Mouse (Mus musculus) forebrain, postnatal 0 days (tissue): ENCODE measurements around the gene Med27. TPM values are rescaled to one million over a fixed set of nuclear protein-coding genes. Genes with fewer than 3 reads are reported as not detected.

Experiments used
- ATAC-seq: fragments of 200-750 bp; cut with Nextera tagmentation; 2 replicates; pipeline ENCODE4 v1.8.0; 2017; ENCODE audit warnings: mild to moderate bottlenecking, moderate library complexity
- DNase-seq: peaks from one replicate; pipeline ENCODE4 v3.0.0-alpha.2; 2015
- H3K27ac ChIP-seq: fragments of 300-500 bp; sonication (generic); 2 replicates; pipeline ENCODE4 v1.5.1; 2014; ENCODE audit warnings: low read depth, mild to moderate bottlenecking, antibody characterized with exemption, low read length, moderate library complexity, mixed read lengths
- H3K27me3 ChIP-seq: fragments of 300-500 bp; sonication (generic); 2 replicates; pipeline ENCODE4 v1.6.1; 2014; ENCODE audit warnings: mild to moderate bottlenecking, low read length, mixed read lengths; ENCODE audit not compliant: insufficient read depth
- H3K36me3 ChIP-seq: fragments of 300-500 bp; sonication (generic); 2 replicates; pipeline ENCODE4 v1.6.1; 2014; ENCODE audit warnings: mild to moderate bottlenecking, moderate library complexity; ENCODE audit not compliant: insufficient read depth
- H3K4me1 ChIP-seq: fragments of 300-500 bp; sonication (generic); 2 replicates; pipeline ENCODE4 v1.6.1; 2014; ENCODE audit warnings: antibody characterized with exemption; ENCODE audit not compliant: insufficient read depth
- H3K4me2 ChIP-seq: fragments of 300-500 bp; sonication (generic); 2 replicates; pipeline ENCODE4 v1.6.1; 2014; ENCODE audit warnings: low read depth, mild to moderate bottlenecking, moderate library complexity
- H3K4me3 ChIP-seq: fragments of 300-500 bp; sonication (generic); 2 replicates; pipeline ENCODE4 v1.5.1; 2014; ENCODE audit warnings: low read depth, low read length, mixed read lengths
- H3K9ac ChIP-seq: fragments of 300-500 bp; sonication (generic); 2 replicates; pipeline ENCODE4 v1.6.1; 2014; ENCODE audit warnings: mild to moderate bottlenecking
- H3K9me3 ChIP-seq: fragments of 300-500 bp; sonication (generic); 2 replicates; pipeline ENCODE4 v1.6.1; 2016; ENCODE audit warnings: low read length
- CTCF ChIP-seq: sonication (generic); IDR thresholded peaks from 2 replicates; pipeline ENCODE4 v1.5.1; 2016; ENCODE audit warnings: antibody characterized with exemption, control low read depth, low read depth
- WGBS: fragments of 180-500 bp; shearing (Covaris S2); extraction: QIAGEN DNeasy Blood & Tissue Kit; methylation state at CpG from one replicate; pipeline ENCODE4 v1.1.7; 2014; 5-methylcytosine and 5-hydroxymethylcytosine counted together
- polyA plus RNA-seq: library from polyadenylated mRNA; unstranded; fragments of >200 nt; fragmentation: Nextera tagmentation; extraction: Ambion mirVana; gene quantifications from 2 replicates; pipeline ENCODE4 v1.2.1, GENCODE M21; 2015
- total RNA-seq: library from RNA; depleted of rRNA; stranded (reverse); fragments of >200 nt; gene quantifications from 2 replicates; pipeline ENCODE4 v1.2.3, GENCODE M21; 2014

Med27 gene
- total and polyA plus RNA-seq, 2 experiments from 2014 or later = 60.1 to 71.2 TPM

DNA sequence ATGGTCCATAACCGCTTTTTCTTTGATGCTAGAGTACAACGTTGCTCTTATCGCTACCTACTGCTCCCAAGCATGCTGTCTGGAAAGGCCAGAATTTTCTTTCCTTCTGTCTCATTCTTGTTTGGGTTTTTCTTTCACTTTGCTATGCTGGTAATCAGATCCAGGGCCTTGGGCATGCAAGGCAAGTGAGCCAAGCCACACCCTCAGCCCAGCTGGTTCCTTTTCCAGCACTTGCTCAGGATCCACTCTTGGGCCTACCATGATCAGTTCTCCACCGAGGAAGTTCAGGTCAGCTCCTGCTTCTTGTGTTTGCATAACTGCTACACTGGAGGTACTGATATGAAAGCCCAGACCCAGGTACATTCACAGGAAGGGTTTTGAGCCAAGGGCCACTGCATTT lies 44.5 kb downstream of the Med27 start:
- peaks cover 11% of the 10 kb centered on the region; the same call in 1 of the 2 replicates for H3K4me1 ChIP-seq
- no peaks in the 10 kb centered on the region for H3K27me3 ChIP-seq
- no peak for TF ChIP-seq CTCF
- DNase-seq (no peak), ATAC-seq (no peak)
- H3K4me2 ChIP-seq = no peak overlapping the region
- no peaks in the 10 kb centered on the region for H3K9me3 ChIP-seq
- no peaks in the 10 kb centered on the region for H3K36me3 ChIP-seq
- H3K9ac ChIP-seq = no peak overlapping the region
- no peak overlapping the region for H3K27ac ChIP-seq
- H3K4me3 ChIP-seq = no peak overlapping the region
- 66% methylated on average over 4 of the region's 4 CpGs for WGBS

DNA sequence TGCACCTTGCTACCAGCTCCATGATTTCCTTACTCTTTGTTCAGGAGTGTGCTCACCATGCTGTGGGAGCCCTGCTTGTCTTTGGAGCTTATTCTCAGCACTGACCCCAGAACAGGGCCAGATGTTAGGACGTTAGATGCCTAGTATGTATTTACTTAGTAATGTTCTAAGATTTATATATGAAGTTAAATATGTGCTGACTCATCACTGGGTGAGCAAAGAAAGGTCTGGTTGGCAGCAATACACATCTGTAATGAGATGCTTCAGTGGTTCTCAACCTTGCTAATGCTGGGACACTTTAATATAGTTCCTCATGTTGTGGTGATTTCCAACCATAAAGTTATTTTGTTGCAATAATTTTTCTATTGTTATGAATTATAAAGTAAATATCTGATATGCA lies 45.4 kb downstream of the Med27 start:
- no peaks in the 10 kb centered on the region for H3K9me3 ChIP-seq
- DNase-seq (no peak), ATAC-seq (no peak)
- H3K9ac ChIP-seq = no peak overlapping the region
- 81% methylated on average over 1 of the region's 1 CpGs for WGBS
- H3K36me3 ChIP-seq = no peaks in the 10 kb centered on the region
- no peaks in the 10 kb centered on the region for H3K27me3 ChIP-seq
- H3K27ac ChIP-seq = no peak overlapping the region
- no peak overlapping the region for H3K4me3 ChIP-seq
- peaks cover 13% of the 10 kb centered on the region; the same call in 1 of the 2 replicates for H3K4me1 ChIP-seq
- no peak overlapping the region for H3K4me2 ChIP-seq
- no peak for TF ChIP-seq CTCF

DNA sequence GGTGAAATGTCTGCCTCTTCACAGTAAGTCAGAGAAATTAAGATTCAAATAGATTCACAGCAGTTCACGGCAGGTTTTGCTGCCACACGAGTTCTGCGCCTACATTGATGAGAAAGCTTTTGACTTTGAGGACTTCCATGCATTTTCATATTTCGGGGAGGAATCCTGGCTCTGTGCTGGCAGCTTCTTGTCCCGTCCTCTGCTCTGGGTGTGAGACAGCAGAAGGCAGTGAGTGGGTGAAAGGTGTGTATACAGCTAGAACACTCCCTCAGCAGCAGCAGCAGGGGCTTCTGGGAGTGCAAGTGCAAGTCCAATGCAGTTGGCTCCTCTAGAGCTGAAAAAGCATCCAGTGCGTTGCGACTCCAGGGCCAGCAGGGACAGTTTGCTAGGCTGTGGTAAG lies 53.6 kb downstream of the Med27 start:
- no peak for TF ChIP-seq CTCF
- H3K27ac ChIP-seq = no peak overlapping the region
- H3K9ac ChIP-seq = no peak overlapping the region
- ATAC-seq (no peak), DNase-seq (no peak)
- no peaks in the 10 kb centered on the region for H3K27me3 ChIP-seq
- H3K36me3 ChIP-seq = no peaks in the 10 kb centered on the region
- no peak overlapping the region for H3K4me2 ChIP-seq
- H3K4me1 ChIP-seq = peaks cover 12% of the 10 kb centered on the region; the same call in 1 of the 2 replicates
- WGBS = 72% methylated on average over 7 of the region's 7 CpGs
- H3K9me3 ChIP-seq = no peaks in the 10 kb centered on the region
- H3K4me3 ChIP-seq = no peak overlapping the region

DNA sequence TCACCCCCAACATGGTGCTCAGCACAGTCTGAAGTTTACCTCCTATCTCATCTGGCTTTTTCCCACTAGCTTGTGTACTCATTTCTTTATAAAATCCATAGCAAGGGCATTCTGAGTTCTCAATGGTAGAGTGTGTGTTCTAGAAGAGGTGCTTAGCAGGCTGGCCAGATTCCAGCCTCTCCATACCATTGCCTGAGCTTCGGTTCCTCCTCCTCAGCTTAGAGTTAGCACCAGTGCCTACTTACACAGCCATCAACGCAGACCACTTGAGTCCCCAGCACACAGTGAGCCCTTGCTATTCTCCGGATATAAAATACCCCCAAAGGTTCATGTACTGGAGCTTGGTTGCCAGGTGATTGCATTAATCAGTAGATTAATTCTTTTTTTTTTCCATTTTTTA lies 54.2 kb downstream of the Med27 start:
- Histone ChIP-seq H3K27ac (no peak overlapping the region), H3K4me3 (no peak overlapping the region), H3K9ac (no peak overlapping the region), H3K27me3 (no peaks in the 10 kb centered on the region), H3K4me2 (no peak overlapping the region), H3K9me3 (no peaks in the 10 kb centered on the region), H3K4me1 (peaks cover 9% of the 10 kb centered on the region; the same call in 1 of the 2 replicates), H3K36me3 (no peaks in the 10 kb centered on the region)
- DNase-seq (no peak), ATAC-seq (no peak)
- no peak for TF ChIP-seq CTCF
- 88% methylated on average over 3 of the region's 3 CpGs for WGBS

DNA sequence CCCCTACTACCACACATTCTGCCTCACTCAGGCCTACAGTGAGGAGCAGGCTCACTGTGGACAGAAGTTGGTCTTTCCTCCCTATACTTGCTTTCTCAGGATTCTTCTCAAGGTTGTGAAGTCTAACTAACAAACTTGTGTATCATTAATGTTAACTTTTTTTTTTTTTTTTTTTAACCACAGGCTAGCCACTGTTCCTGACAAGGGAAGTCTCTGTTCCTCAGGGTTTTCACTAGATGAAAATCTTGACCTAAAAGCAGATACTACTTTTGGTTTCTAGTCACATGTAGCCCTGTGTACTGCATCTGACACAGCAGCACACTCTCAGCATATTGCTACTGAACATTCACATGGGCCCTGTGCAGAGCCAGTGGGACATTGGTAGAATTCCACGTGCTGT lies 55.2 kb downstream of the Med27 start:
- Histone ChIP-seq H3K27me3 (no peaks in the 10 kb centered on the region), H3K4me2 (no peak overlapping the region)

DNA sequence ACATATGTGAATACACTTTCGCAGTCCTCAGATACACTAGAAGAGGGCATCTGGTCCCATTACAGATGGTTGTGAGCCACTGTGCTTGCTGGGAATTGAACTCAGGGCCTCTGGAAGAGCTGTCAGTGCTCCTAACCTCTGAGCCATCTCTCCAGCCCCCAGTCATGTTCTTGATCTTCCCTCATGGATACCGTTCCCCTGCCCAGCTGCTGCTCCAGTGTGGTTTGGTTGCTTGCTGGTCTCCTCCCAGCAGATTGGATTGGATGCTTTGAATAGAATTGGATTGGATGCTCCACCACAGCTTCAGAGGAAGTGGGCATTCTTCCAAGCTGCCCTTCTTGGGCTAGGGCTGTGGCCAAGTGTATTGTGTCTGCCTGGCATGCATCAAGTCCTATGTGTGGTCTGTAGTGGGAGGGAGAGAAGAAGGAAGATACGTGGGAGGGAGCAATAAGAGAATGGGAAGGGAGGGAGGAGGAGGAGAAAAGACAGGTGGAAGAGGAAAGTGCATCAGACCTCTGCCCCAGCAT lies 56.0 kb downstream of the Med27 start:
- H3K27ac ChIP-seq = no peak overlapping the region

More for the DNA sequence above, 55.2 kb downstream of the Med27 start:
- peaks cover 5% of the 10 kb centered on the region; the same call in 1 of the 2 replicates for H3K4me1 ChIP-seq
- no peak overlapping the region for H3K27ac ChIP-seq
- ATAC-seq (no peak), DNase-seq (no peak)
- H3K4me3 ChIP-seq = no peak overlapping the region
- no peak overlapping the region for H3K9ac ChIP-seq
- WGBS = 86% methylated on average over 1 of the region's 1 CpGs
- TF ChIP-seq CTCF = no peak
- no peaks in the 10 kb centered on the region for H3K36me3 ChIP-seq
- no peaks in the 10 kb centered on the region for H3K9me3 ChIP-seq

DNA sequence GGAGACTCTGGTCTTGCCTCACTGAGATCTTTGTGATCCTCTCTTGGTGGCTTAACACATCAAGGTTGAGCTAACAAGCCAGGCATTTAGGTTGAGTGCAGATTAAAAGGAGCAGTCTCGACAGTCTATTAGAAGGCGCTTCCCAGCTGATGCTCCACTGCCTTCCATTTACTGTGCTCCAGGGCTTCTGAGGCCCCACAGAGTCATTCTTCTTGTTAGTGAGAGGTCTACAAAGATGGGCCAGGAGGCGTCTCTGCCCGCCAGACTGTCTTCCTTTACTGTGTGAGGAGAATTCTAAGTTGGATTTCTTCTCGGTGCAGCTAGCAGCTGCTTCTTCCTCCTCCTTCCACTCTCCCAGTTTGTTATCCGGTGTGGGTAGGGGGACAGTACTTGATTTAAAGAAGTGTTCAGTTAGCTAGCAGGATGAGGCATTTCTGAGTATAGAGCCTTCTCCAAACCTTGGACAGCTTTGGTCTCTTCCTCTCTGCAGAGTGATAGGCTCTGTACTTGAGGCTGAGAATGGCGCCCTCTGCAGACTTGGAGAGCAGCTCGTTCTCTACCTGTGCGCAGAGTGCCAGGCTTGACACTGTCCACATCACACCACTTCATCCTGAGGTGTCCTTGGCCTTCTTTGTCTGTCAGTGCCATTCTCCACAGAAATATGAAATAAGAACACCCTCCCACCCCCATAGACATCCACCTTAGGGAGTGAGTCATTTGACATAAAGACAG lies 57.3 kb downstream of the Med27 start:
- no peak overlapping the region for H3K4me3 ChIP-seq
- no peak overlapping the region for H3K4me2 ChIP-seq
- H3K27ac ChIP-seq = no peak overlapping the region
- H3K9me3 ChIP-seq = no peaks in the 10 kb centered on the region
- no peak overlapping the region for H3K9ac ChIP-seq
- H3K27me3 ChIP-seq = no peaks in the 10 kb centered on the region
- DNase-seq (no peak), ATAC-seq (no peak)
- peak; percentile 38; the same call in 1 of the 2 replicates for TF ChIP-seq CTCF
- WGBS = 65% methylated on average over 9 of the region's 9 CpGs
- H3K36me3 ChIP-seq = no peaks in the 10 kb centered on the region
- H3K4me1 ChIP-seq = peaks cover 17% of the 10 kb centered on the region; the same call in 1 of the 2 replicates

More for the DNA sequence above, 56.0 kb downstream of the Med27 start:
- WGBS = 47% methylated on average over 3 of the region's 3 CpGs
- H3K9me3 ChIP-seq = no peaks in the 10 kb centered on the region
- no peak overlapping the region for H3K9ac ChIP-seq
- DNase-seq (peak; percentile 58), ATAC-seq (peak; percentile 69)
- H3K4me3 ChIP-seq = no peak overlapping the region
- H3K4me1 ChIP-seq = peaks cover 10% of the 10 kb centered on the region; the same call in 1 of the 2 replicates
- H3K36me3 ChIP-seq = no peaks in the 10 kb centered on the region
- no peak overlapping the region for H3K4me2 ChIP-seq
- no peak for TF ChIP-seq CTCF
- no peaks in the 10 kb centered on the region for H3K27me3 ChIP-seq
